Mouse (Mus musculus) adrenal gland, adult (tissue): ENCODE data around the gene Gm26938.

ENCODE experiments used
- DNase-seq, 2 experiments: peaks; one replicate each; pipeline ENCODE4 v3.0.0; 2022 to 2023; ENCODE audit warnings: low spot score in 1 of 2; ENCODE audit not compliant: inconsistent age in 2 of 2

The Gm26938 gene

GRCm38 (mm10) chr5:139816445-139816844, 9.8 kb downstream of the Gm26938 start:
- DNase-seq: peak in 1 of 2 experiments; percentile 54

DNA sequence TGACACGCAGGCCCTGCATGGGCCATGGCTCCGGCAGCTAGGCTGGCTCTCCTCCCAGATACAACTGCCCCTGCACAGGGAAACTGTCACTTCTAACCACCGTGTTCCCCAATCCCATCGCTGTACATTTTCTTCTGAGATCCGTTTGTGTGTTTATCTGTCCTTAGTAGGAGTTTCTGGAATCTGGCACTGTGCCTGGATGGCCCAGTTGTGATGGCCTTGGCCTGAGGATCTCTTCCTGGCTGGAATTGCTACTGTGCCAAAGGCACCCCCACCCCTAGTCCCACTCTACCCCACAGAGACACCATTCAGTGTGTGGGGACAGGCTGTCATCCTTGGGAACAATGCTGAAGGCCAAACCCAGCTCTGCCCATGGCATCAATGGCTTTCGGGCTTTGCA, 10.2 kb downstream of the Gm26938 start:
- peak; percentile 74 to 80 for DNase-seq

- DNase-seq: peak in 1 of 2 experiments; percentile 20
These were observed 12.2 kb downstream of the Gm26938 start for GRCm38 (mm10) chr5:139813963-139814381.

DNA sequence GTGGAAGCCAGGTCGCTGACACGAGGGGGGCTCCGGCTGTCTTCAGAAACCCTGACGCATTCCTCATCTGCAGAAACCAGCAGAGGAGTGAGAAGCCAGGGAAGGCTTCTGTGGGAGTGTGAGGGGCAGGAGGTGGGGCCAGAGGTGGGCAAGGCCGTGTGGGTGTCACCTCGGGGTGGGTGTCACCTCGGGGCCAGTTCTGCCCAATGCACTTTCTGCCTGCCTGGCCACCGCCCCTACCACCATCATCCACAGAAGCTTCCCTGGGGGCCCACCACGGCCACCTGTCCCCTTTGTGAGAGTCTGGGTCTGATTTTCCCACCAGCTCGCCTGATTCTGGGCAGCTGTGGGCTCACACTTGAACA, 13.1 kb downstream of the Gm26938 start:
- DNase-seq: no peak

- DNase-seq: peak in 1 of 2 experiments; percentile 14
These were observed 13.6 kb downstream of the Gm26938 start for GRCm38 (mm10) chr5:139812398-139813125.

DNA sequence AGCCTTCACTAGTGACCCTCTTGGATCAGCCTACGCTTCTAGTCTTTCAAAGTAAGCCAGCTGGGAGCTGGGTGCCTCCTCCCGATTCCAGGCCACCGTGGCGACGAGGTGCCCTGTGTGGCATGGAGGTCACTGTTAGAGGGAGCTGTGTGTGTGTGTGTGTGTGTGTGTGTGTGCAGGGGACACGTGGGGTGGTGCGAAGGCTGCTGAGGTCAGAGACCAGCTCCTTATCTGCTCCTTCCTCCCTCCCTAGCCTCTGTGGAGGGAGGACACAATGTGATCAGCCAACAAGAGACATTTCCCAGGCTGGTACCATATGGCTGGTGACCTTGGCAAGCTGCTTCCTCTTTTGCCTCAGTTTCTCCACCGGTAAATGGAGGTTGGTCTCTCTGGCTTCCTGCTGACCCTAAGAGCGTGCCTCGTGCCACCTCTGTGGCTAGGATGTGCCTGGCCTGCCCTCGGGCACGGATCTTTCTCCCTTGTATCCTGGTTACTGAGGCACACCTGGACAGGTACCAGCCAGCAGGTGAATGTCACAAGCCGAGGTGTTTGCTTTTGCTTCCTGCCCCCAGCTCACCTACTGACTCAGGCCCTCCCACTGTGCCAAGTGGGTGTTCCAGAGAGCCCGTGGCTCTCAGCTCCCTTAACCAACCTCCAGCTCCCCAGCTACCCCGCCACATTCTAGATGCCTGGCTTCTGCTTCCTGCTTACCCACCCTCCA, 14.4 kb downstream of the Gm26938 start:
- DNase-seq: peak in 1 of 2 experiments; percentile 15

DNA sequence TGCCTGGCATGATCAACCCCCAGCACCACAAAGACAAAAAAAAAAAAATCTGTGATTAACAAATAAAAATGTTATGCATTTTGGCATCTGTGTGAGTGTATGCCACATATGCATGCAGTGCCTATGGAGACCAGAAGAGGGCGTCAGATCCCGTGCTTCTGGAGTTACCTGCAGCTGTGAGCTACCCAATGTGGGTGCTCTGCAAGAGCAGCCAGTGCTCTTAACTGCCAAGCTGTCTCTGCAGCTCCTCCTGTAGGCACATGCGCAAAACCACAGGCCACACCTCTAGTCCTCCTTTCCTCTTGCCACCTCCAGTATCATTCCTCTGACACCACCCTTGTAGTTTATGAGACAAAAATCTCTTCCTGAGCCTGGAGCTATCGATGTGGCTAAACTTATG, 16.8 kb downstream of the Gm26938 start:
- no peak for DNase-seq

GRCm38 (mm10) chr5:139805924-139806323, 20.3 kb downstream of the Gm26938 start:
- no peak for DNase-seq

- no peak for DNase-seq
These were observed 21.6 kb downstream of the Gm26938 start for GRCm38 (mm10) chr5:139804573-139805111.

- no peak for DNase-seq
These were observed 22.1 kb downstream of the Gm26938 start for GRCm38 (mm10) chr5:139804107-139804551.

- peak; percentile 54 to 69 for DNase-seq
These were observed 22.6 kb downstream of the Gm26938 start for GRCm38 (mm10) chr5:139803601-139804102.

DNA sequence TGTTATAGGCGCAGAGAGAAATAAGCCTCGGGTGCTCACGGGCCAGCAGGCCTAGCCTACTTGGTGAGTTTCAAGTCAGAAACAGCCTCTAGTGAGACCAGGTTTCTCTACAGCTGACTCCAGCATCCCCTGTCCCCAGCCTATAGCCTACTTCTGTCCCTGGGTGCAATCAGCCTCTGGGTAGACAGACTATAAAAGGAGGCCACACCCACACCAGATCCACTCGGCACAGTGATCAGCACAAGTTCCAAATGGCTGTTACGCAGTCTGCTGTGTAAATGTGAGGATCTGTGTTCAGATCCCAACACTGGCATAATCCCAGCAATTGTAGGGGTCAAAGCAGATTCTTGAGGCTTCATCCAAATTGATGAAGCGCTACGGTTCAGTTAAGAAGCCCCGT, 23.0 kb downstream of the Gm26938 start:
- DNase-seq: no peak

DNA sequence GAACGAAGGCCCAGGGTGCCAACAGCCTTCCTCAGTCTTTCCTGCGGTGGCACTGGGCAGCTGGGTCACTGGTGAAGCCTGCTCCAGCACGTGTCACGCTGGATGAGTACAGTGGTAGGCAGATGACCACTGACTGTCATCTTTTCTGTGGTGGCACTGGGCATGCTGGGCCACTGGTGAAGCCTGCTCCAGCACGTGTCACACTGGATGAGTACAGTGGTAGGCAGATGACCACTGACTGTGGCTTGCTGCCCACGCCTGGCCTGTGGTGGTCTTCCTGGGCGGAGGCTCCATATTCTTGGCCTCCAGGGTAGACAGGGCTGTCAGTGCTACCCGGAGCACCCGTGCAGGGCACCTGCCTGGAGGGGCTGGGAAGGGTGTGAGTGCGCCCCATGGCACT, 24.3 kb downstream of the Gm26938 start:
- no peak for DNase-seq

DNA sequence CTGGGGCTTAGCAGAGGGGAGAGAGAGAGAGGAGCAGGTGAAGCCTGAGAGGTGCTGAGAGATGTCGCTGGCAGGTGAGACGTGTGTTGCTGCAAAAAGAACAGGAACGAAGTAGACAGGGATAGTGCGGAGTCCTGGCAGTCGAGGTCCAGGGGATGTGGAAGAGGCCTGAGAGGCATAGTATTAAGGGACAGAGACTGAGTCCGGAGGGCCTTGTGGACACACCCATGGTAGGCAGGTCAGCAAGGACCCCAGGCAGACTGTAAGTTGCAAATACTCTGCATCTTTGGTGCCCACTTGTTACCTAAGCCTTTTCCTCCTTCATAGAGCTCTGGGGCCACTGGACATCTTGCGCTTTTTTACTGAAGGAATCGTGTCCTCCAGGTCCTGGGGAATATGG, 25.0 kb downstream of the Gm26938 start:
- no peak for DNase-seq

- DNase-seq: no peak
These were observed 26.2 kb downstream of the Gm26938 start for GRCm38 (mm10) chr5:139799801-139800590.

- no peak for DNase-seq
These were observed 27.2 kb downstream of the Gm26938 start for GRCm38 (mm10) chr5:139799041-139799440.

DNA sequence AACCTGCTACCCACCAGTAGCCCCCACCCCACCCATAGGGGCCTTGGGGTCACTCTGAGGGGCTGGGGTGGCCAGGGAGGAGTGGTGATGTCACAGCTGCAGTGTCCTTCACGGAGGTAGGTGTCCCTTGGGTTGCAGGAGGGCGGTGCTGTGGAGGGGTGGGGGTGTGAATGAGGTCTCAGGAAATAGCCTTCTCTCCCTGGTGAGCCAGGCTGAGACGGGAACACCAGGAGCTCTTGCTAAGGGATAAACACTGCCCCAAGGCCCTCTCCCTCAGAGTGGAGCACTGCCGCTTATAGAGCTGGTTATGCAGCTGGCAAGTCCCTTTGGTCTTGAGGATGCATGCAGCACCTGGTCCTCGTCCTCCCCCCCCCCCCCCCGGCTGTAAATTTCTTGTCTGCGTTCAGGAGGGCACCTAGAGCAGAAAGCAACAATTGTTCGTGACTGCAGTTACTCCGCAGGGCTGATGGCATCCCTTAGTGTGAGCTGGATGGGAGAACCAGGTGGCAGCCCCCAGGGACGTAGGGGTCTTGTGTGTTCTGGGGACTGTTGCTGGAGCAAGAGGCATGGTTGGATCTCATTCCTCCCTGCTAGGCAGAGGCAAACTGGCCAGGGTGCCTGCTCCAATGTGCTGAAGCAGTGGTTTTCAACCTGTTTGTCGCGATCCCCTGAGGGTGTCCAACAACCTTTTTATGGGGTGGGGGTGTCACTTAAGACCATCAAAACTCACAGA, 27.9 kb downstream of the Gm26938 start:
- peak in 1 of 2 experiments; percentile 32 for DNase-seq

DNA sequence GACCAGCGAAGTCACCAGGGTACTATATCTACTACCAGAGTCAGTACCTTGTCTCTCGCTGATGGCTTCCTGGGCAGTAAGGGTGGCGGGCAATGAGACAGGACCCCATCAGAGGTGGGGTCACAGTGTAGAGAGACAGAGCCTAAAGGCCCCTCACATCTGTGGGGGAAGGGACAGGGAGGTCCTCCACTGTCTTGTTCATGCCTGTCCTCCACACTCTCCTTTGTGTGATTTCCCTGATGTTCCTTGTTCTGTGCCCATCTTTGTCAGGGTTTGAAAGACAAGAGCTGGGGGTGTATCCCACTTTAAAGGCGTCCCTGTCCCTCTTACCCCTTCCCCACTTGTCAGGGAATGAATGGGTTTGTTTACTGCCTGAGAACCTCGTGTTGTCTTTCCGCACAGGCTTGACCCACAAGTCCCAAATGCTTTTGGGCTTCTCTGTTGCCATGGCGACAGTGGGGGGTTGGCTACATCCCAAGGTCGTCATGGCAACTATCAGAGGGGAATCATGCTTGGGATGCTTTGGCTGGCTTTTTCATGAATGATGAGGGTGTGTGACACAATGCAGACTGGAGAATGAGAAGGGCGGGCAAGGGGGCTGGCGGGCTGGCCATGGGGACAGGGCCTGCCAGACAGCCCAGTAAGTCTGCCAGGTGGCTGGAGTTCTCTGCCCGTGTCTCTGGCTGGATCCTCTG, 28.6 kb downstream of the Gm26938 start:
- DNase-seq: peak; percentile 95 to 98

GRCm38 (mm10) chr5:139796900-139797299, 29.3 kb downstream of the Gm26938 start:
- DNase-seq: peak; percentile 94 to 97
